Mouse (Mus musculus): ENCODE measurements at regions not wholly inside any gene's neighbourhood (a gene's known extent, or its start where the extent isn't known, plus 50 kb on each side); places are given as distances from the start of the nearest gene placed in this dataset.

- TF ChIP-seq USF1 (IDR thresholded peaks at IDR 0.05; ENCODE audit: low read depth, low read length) = no peak
- TF ChIP-seq JUND (IDR thresholded peaks at IDR 0.05; ENCODE audit: low read depth, low read length) = no peak
- TF ChIP-seq ZMIZ1 (IDR thresholded peaks at IDR 0.05; ENCODE audit: low read depth, low read length) = no peak
- TF ChIP-seq RAD21 (IDR thresholded peaks at IDR 0.05; ENCODE audit: low read depth, low read length) = no peak
- TF ChIP-seq NELFE (IDR thresholded peaks at IDR 0.05; ENCODE audit: low read depth, low read length) = no peak
- TF ChIP-seq ZNF384 (IDR thresholded peaks at IDR 0.05; ENCODE audit: low read depth, low read length) = no peak
- no peak for TF ChIP-seq CHD2 (IDR thresholded peaks at IDR 0.05; ENCODE audit: low read length)
- TF ChIP-seq POLR2A (IDR thresholded peaks at IDR 0.05; ENCODE audit: control insufficient read depth in 1 of 2, insufficient read depth in 1 of 2, low read depth in 1 of 2, low read length in 2 of 2, poor library complexity in 1 of 2) = no peak
- no peak for TF ChIP-seq MAFK (IDR thresholded peaks at IDR 0.05; ENCODE audit: borderline replicate concordance, low read depth, low read length)
These were observed 106.9 kb upstream of the A430005L14Rik start for GRCm38 (mm10) chr4:153850186-153850585.

Data from MEL (cell line).